Mouse (Mus musculus) layer of hippocampus, adult 9-11 months (tissue): ENCODE results near the gene Maea.

Source experiments
- DNase-seq: peaks from one replicate; pipeline ENCODE4 v3.0.0; 2022

The Maea gene

GRCm38 (mm10) chr5:33358467-33358866 is 23.2 kb downstream of the Maea start:
- peak; percentile 23 for DNase-seq

- DNase-seq = no peak
These were observed 28.0 kb downstream of the Maea start for GRCm38 (mm10) chr5:33363263-33363662.

DNA sequence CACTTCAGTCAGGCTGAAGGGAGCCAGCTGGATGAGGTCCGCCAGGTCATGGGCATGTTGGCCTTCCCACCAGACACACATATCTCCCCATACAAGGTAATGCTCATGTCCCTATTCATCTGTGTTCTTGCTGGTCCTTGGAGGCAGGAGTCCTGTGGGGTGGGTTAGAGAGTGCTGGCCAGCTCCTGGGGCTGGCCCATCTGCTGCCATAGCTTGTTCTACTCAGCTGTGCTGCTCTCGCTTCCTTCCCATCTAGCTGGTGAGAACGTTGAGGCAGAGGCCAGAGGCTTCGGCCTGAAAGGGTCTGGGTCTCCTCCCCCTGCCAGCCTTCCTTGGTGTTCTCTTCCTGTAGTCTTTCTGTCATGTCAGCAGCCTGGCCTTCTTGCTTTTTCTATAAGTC is 33.3 kb downstream of the Maea start:
- DNase-seq = no peak

DNA sequence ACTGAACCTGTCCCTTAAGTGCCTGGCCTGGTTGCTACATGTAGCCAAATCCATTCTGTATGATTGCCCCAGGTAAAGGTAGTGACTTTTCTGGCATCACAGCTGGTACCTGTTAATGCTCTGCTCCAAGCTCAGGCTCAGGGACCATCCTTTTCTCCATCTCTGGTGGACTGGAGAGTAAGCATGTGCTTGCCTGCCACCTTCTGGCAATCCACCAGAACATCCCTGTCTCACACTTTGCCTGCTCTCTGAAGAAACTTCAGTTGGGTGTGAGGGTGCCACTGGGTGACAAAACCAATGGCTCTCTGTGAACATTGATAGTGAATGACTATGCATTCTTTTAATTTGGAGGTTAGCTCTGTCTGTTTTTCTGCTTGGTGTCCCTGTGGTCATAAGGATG is 35.8 kb downstream of the Maea start:
- DNase-seq = no peak

DNA sequence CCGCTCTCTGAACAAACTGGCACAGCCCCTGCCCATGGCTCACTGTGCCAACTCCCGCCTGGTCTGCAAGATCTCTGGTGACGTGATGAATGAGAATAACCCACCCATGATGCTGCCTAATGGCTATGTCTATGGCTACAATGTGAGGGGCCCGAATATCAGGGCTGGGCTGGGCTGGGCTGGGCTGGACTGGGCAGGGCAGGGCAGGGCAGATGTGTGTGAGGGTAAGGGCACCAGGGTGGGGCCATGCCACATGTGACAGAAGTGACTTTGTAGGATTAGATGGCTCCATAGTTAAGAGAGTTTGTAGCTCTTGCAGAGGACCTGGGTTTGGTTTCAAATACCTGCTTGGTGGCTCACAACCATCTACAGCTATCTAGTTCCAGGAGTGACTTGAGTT is 36.4 kb downstream of the Maea start:
- DNase-seq = no peak

DNA sequence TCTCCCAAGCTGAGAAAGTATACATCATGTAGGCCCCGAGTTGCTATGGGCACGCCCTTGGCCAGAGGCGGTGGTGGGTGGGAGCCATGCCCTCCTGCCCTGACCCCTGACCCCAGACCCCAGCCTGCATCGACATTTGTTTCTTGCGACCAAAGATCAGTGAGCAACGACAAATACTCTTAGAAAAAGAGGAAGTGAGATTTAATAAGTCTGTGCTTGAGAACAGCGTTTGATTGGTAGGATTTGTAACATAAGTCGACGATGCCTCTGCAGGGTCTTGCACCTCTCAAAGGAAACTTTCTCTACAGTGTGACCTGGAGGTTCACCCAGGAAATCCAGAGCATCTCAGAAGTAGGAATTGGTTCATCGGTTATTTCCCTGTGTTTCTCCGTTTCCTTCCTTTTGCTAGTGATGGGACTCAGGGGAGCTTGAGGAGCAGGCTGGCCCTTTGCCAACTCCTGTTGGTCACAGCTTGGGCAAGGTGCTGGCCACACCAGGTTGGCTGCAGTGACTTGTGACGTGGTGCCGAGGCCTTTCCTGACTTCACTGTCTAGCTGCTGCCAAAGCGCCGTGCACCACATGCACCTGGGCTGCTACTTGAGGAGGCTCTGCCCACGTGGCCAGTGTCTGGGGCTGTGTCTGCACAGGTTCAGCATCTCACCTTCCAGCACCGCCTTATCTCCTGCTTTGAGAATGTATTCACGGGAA is 37.2 kb downstream of the Maea start:
- no peak for DNase-seq

DNA sequence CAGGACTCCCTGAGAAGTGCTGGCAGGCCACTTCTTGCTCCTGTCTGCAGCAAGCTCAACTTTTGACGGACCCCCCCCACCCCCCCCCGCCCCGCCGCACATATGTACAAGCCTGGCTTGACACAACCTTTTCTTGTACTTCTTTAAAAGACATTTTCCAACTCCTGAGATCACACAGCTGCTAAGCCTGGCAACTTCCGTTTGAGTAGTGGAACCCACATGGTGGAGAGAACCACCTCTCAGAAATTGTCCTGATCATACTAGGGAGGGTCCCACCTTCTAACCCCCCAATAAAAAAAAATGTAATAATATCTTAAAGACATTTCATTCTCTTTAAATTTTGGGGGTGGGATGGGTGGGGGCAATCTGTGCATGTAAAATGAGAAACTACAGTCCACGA is 41.9 kb downstream of the Maea start:
- no peak for DNase-seq

GRCm38 (mm10) chr5:33377801-33378301 is 42.5 kb downstream of the Maea start:
- peak; percentile 43 for DNase-seq

DNA sequence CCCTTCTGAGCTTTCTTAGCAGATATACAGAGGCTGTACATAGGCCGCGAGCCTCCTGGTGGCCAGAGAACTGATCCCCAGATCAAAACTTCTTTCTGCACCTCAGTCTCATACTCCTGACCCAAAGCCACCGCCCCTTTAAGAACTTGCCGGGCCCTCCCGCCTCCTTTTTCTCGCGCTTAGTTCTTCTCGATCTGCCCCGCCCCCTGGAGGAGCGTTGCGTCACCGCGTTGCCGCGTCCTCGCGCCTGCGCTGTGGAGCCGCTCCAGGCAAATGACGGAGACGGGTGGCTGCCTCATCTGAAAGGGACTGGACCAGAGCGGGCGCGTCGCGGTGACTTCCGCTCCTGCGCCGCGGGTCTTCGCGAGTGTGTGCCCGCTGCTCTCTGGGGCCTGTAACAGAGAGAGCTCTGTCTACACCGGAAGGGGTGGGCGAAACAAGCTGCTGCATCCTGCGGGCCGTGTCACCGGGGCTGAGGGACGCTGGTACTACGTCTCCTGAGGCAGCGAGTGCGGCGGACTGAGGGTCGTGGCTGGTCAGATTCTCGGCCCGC is 43.1 kb downstream of the Maea start, which contains the start of gene Uvssa:
Uvssa (plus strand) TSS at position 248 of the 553 bp plus-strand sequence.
- DNase-seq = peak; percentile 99

DNA sequence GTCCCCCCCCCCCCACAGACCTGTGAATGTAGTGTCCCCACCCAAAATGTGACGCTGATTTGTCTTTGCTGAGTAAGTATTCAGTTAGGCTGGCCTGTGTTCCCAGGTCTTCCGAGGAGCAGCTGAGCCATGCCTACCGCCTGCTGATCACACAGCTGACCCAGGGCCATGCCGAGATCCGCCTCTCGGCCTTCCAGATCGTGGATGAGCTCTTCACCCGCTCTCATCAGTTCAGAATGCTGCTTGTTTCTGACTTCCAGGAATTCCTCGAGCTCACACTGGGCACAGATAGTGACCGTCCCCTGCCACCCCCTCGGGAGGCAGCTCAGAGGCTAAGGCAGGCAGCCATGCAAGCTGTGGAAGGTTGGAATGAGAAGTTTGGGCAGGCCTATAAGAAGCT is 52.2 kb downstream of the Maea start:
- no peak for DNase-seq

- peak; percentile 76 for DNase-seq
These were observed 58.5 kb downstream of the Maea start for GRCm38 (mm10) chr5:33393803-33394202.

DNA sequence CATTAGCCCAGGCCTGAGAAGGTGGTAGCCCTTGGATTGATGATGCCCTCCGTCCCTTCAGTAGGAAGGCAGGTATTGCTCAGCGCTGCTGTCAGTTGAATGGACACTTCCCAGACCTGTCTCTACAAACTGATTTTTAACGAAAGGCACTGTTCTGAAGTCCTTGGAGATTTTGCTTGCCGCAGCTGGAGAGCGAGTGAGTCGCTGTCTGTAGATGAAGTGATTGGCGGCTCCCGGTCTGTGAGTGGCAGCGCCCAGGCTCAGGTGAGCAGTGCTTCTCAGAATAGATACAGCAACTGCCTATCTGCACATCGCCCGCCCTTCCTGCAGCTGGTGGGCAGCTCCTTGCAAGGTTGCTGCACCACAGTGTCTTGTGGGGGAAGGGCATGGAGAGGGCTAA is 60.4 kb downstream of the Maea start:
- no peak for DNase-seq

GRCm38 (mm10) chr5:33396828-33397227 is 61.5 kb downstream of the Maea start:
- peak; percentile 42 for DNase-seq

DNA sequence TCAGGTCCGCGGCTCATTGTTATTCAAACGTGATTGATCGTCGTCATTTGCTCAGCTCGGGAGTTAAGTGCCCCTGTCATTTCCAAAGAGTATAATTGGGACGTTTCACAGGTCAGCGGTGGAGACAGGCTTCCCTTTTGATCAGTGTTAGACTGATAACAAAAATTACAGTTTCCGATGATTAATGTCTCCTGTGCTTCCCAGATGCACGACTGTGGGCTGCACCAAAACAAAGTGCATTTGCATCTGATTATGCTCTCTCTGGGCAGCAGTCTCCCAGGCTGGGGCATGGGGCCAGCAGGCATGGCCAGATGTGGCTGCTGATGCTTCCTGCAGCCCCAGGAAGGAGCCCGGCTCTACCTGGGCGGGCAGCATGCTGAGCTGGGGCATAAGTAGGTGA is 65.5 kb downstream of the Maea start:
- no peak for DNase-seq

DNA sequence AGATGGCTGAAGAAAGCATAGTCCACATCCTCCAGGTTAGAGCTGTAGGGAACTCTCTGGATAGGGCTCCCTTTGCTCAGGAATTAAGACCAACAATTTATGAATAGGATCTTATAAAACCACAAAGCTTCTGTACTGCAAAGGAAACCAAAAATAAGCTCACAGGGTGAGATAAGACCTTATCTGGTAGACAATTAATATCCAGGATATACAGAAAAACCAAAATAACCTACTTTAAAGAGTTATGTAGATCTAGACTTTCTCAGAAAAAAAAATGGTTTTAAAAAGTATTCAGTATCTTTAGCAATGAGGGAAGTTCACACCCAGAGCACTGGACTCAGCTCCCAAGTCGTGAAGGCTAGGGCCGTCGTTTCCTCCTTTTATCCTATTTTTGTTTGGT is 85.0 kb downstream of the Maea start:
- DNase-seq = no peak
